Mouse (Mus musculus) intestine, embryonic 16.5 days (tissue): ENCODE measurements around the gene Tenm2. TPM values are rescaled to one million over a fixed set of nuclear protein-coding genes. Genes with fewer than 3 reads are reported as not detected.

Source experiments
- ATAC-seq: fragments of 200-750 bp; cut with Nextera tagmentation; 2 replicates; pipeline ENCODE4 v1.8.0; 2017; ENCODE audit warnings: moderate TSS enrichment, moderate library complexity
- H3K27ac ChIP-seq: fragments of 300-500 bp; sonication (generic); 2 replicates; pipeline ENCODE4 v1.5.1; 2014; ENCODE audit warnings: mild to moderate bottlenecking, low read length
- H3K27me3 ChIP-seq: fragments of 300-500 bp; sonication (generic); replicated peaks from 2 replicates; pipeline ENCODE4 v1.6.1; 2014; ENCODE audit warnings: low read length, control low read depth, mixed read lengths; ENCODE audit not compliant: control insufficient read depth, insufficient read depth
- H3K36me3 ChIP-seq: fragments of 300-500 bp; sonication (generic); 2 replicates; pipeline ENCODE4 v1.6.1; 2014; ENCODE audit warnings: low read length, control low read depth; ENCODE audit not compliant: control insufficient read depth, insufficient read depth
- H3K4me1 ChIP-seq: fragments of 300-500 bp; sonication (generic); 2 replicates; pipeline ENCODE4 v1.6.1; 2014; ENCODE audit warnings: low read length, control low read depth, mixed read lengths; ENCODE audit not compliant: control insufficient read depth, insufficient read depth
- H3K4me2 ChIP-seq: fragments of 300-500 bp; sonication (generic); 2 replicates; pipeline ENCODE4 v1.6.1; 2014; ENCODE audit warnings: low read depth, low read length, control low read depth
- H3K4me3 ChIP-seq: fragments of 300-500 bp; sonication (generic); 2 replicates; pipeline ENCODE4 v1.5.1; 2014; ENCODE audit warnings: mild to moderate bottlenecking, low read length
- H3K9ac ChIP-seq: fragments of 300-500 bp; sonication (generic); 2 replicates; pipeline ENCODE4 v1.6.1; 2014; ENCODE audit warnings: low read depth, low read length
- H3K9me3 ChIP-seq: fragments of 300-500 bp; sonication (generic); 2 replicates; pipeline ENCODE4 v1.6.1; 2016; ENCODE audit warnings: low read length, control low read depth; ENCODE audit not compliant: control insufficient read depth
- WGBS: fragments of 180-500 bp; shearing (Covaris S2); extraction: QIAGEN DNeasy Blood & Tissue Kit; methylation state at CpG from one replicate; pipeline ENCODE4 v1.1.7; 2014; 5-methylcytosine and 5-hydroxymethylcytosine counted together
- polyA plus RNA-seq: library from polyadenylated mRNA; unstranded; fragments of >200 nt; fragmentation: Nextera tagmentation; extraction: Ambion mirVana; gene quantifications from 2 replicates; pipeline ENCODE4 v1.2.1, GENCODE M21; 2015

Gene Tenm2
- polyA plus RNA-seq, 1 experiment from 2014 or later: 0.70 TPM

DNA sequence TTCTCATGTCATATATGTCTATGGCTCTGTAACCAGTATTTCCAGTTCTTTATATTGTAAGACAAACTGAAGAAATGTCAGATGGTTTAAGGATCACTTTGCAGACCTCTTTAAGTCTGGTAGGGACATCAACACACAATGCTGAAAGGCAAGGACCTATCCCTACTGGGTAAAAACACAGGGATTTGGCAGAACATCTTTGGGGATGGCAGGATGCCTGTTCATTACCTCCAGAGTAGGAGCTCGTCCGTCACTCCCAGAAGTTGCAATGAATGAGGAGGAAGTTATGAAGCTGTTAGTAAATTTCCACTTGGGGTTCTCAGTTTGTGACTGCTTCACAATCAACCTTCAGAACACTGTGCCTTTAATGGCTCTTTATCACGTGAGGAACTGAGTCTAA is 939.2 kb downstream of the Tenm2 start:
- no peak overlapping the region for H3K4me2 ChIP-seq
- H3K4me3 ChIP-seq: no peak overlapping the region
- 78% methylated on average over 3 of the region's 3 CpGs for WGBS
- no peaks in the 10 kb centered on the region for H3K4me1 ChIP-seq
- H3K27ac ChIP-seq: no peak overlapping the region
- no peak for ATAC-seq
- no peaks in the 10 kb centered on the region for H3K36me3 ChIP-seq
- no peaks in the 10 kb centered on the region for H3K27me3 ChIP-seq
- no peak overlapping the region for H3K9ac ChIP-seq
- H3K9me3 ChIP-seq: no peaks in the 10 kb centered on the region

DNA sequence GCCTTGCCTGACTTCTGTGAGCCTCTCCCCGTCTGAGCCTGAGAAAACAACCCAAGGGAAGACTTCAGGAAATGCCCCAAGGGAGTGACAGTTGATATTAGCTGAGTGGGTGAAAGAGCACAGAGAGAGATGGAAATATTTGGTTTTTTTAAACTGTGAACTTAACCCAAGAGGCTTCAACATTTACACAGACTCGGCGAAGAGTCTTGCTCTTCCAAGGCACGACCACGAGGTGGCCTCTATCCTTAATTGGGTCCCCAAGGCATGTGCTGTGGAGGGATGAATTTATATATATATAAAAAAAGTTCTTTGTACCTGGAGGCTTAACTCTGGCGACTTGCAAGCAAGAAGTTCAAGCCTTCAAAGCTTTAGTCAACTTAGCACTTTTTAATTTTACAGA is 943.6 kb downstream of the Tenm2 start:
- H3K9me3 ChIP-seq: no peaks in the 10 kb centered on the region
- H3K27me3 ChIP-seq: no peaks in the 10 kb centered on the region
- ATAC-seq: no peak
- H3K9ac ChIP-seq: no peak overlapping the region
- 46% methylated on average over 6 of the region's 6 CpGs for WGBS
- no peaks in the 10 kb centered on the region for H3K4me1 ChIP-seq
- H3K36me3 ChIP-seq: no peaks in the 10 kb centered on the region
- no peak overlapping the region for H3K27ac ChIP-seq
- H3K4me3 ChIP-seq: no peak overlapping the region
- H3K4me2 ChIP-seq: no peak overlapping the region

DNA sequence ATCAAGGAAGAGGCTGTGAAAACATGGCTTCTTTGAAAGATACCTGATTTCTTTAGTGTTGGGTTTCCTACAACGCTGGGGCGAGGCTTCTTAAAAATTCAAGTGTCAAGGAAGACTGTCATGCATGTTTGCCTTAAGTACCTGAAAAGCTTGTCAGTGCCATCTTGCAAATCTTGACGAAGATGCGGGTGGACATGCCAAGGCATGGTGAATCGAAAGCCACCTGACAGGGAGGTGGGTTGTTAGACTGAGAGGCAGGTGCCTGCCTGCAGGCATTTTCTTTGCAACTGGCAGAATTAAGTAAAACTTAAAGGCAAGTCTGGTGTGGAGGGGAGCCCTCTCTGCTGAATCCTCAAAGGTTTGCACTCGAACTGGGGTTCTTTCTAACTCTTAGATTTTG is 949.5 kb downstream of the Tenm2 start:
- no peak for ATAC-seq
- H3K4me3 ChIP-seq: no peak overlapping the region
- H3K36me3 ChIP-seq: no peaks in the 10 kb centered on the region
- H3K27me3 ChIP-seq: no peaks in the 10 kb centered on the region
- no peak overlapping the region for H3K4me2 ChIP-seq
- no peak overlapping the region for H3K27ac ChIP-seq
- 89% methylated on average over 6 of the region's 6 CpGs for WGBS
- H3K9me3 ChIP-seq: no peaks in the 10 kb centered on the region
- H3K9ac ChIP-seq: no peak overlapping the region
- no peaks in the 10 kb centered on the region for H3K4me1 ChIP-seq

DNA sequence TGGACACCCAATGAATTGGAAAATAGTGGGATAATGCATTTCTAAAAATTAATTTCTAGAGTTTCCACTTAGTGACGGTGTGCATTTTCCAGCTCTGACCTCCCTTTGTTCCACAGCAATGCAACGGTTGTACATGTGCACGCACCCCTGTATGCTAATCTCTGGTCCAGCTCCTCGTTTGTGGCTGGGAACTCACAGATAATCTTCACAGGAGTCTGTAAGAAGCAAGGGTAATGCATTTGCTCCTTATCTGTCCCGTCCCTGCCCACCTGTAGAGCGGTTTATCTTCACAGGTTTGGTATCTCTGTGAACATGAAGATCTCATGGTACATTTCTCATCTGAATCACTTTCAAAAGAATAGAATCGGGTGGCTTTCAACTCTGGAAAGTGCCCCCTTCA is 955.2 kb downstream of the Tenm2 start:
- Histone ChIP-seq H3K4me1 (0 out of 2 replicates have a peak, but pooled peaks cover 2% of the 10 kb centered on the region), H3K4me3 (no peak overlapping the region)

DNA sequence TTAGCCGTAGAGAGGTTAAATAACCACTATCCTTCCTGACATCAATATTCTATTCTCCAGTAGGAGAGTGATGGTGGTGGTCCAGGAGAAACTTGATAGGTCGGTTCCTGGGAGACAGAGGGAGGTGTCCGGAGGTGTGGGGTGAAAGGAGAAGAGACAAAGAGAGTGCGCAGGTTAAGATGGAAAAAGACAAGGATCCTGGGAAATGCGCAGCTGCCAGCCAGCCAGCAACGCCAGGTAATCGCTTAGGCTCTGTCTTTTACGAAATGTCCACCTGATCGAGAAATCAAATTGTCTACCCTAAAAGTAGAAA is 957.9 kb downstream of the Tenm2 start:
- Histone ChIP-seq H3K9me3 (no peaks in the 10 kb centered on the region), H3K36me3 (no peaks in the 10 kb centered on the region), H3K27me3 (no peaks in the 10 kb centered on the region), H3K9ac (no peak overlapping the region), H3K4me1 (0 out of 2 replicates have a peak, but pooled peaks cover 2% of the 10 kb centered on the region), H3K4me2 (no peak overlapping the region), H3K27ac (no peak overlapping the region), H3K4me3 (no peak overlapping the region)
- no peak for ATAC-seq
- 84% methylated on average over 9 of the region's 9 CpGs for WGBS

More for the DNA sequence above, 955.2 kb downstream of the Tenm2 start:
- no peaks in the 10 kb centered on the region for H3K36me3 ChIP-seq
- no peak overlapping the region for H3K27ac ChIP-seq
- ATAC-seq: no peak
- H3K4me2 ChIP-seq: no peak overlapping the region
- H3K9ac ChIP-seq: no peak overlapping the region
- H3K9me3 ChIP-seq: no peaks in the 10 kb centered on the region
- no peaks in the 10 kb centered on the region for H3K27me3 ChIP-seq
- WGBS: 80% methylated on average over 7 of the region's 7 CpGs

DNA sequence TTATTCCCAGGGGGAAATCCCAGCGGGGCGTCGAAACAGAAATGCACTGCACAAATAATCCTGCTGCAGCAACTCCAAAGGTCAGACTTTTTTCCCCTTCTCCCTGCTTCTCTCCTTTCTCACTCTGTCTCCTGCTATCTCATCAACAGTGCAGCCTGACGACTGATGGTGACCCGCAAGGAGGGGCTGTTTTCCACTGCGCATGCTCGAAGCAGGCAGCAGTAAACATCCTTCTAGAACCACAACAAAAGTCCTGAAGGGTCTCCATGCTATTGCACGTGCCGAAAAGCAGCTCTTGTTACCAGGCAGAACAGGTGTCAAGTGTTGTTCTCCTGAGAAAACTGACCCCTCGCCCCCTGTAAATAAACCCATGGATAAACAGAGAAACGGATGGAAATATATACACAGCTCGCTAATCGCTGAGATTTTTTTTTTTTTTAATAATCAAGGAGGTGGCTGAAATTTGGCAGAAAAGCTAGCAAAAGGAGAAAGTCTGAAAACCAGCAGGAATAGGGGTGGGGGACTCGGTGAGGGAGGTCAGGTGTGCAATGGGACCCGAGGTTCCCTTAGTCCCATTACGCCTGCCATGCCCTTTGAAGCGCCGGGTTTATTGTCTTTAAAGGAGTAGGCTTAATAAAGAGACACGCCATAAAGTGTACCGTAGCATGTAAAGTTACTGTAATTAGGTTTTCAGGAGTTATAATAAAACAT is 958.4 kb downstream of the Tenm2 start:
- Histone ChIP-seq H3K4me3 (no peak overlapping the region), H3K9me3 (no peaks in the 10 kb centered on the region), H3K4me1 (0 out of 2 replicates have a peak, but pooled peaks cover 2% of the 10 kb centered on the region), H3K9ac (no peak overlapping the region), H3K27ac (no peak overlapping the region), H3K36me3 (no peaks in the 10 kb centered on the region), H3K4me2 (no peak overlapping the region; the same call in 1 of the 2 replicates), H3K27me3 (no peaks in the 10 kb centered on the region)
- ATAC-seq: no peak
- WGBS: 59% methylated on average over 20 of the region's 20 CpGs

DNA sequence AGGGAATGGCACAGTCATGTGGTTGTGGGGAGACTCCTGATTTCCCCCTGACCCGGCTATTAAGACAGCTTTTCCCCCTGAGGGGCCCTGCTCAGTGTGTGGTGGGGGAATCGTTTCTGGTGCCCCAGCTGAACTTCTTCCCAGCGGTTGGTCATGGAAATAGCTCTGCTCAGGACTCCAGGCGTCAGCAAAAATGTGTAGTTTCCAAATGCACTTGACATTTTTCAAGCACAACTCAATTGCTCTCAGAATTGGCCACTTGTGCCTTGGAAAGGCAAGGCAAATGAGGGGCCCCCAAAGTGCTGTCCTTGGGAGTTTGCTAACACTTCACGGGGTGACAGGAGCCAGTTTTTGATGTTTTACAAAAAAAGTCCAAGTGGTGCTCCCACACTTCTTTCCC is 959.7 kb downstream of the Tenm2 start:
- no peak overlapping the region for H3K4me3 ChIP-seq
- H3K4me2 ChIP-seq: no peak overlapping the region
- ATAC-seq: no peak
- no peaks in the 10 kb centered on the region for H3K27me3 ChIP-seq
- 0 out of 2 replicates have a peak, but pooled peaks cover 2% of the 10 kb centered on the region for H3K4me1 ChIP-seq
- H3K9ac ChIP-seq: no peak overlapping the region
- H3K9me3 ChIP-seq: no peaks in the 10 kb centered on the region
- no peak overlapping the region for H3K27ac ChIP-seq
- no peaks in the 10 kb centered on the region for H3K36me3 ChIP-seq
- WGBS: 35% methylated on average over 5 of the region's 5 CpGs

DNA sequence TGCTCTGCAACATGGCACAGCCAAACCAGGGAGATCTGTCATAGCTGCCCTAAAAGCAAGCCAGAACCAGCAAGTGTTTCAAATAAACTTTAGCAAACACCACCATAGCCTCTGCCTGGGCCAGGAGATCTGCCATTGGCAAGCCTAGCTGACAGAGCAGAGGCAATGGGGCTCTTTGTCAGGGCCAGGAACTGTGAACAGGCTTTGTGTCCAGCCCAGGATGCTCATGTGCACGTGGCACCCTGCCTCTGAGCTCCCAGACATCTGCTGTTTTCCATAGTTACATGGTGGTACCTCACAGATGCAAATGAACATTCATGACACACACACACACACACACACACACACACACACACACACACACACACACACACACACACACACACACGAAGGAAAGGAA is 963.6 kb downstream of the Tenm2 start:
- Histone ChIP-seq H3K4me2 (no peak overlapping the region), H3K27me3 (no peaks in the 10 kb centered on the region), H3K4me1 (0 out of 2 replicates have a peak, but pooled peaks cover 2% of the 10 kb centered on the region), H3K36me3 (no peaks in the 10 kb centered on the region), H3K9ac (no peak overlapping the region), H3K27ac (no peak overlapping the region), H3K9me3 (no peaks in the 10 kb centered on the region), H3K4me3 (no peak overlapping the region)
- no peak for ATAC-seq
- WGBS: 61% methylated on average over 2 of the region's 2 CpGs

DNA sequence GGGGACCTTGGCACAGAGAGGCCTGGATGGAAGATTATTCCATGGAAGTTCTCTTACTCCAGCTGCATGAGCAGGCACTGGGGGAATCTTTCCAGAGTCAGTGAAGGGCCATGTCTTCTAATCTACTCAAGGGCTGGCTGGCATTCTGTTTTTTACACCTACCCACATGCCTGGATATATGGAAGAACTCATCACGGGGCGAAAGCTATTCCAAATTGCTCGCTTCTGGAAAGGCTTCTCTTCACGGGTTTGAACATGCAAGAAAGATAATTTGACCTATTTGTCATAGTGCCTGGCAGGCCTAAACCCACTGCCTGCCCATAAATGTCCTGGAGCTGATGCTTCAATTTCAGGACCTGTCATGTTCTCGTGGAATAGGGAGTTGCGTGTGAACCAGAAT is 965.8 kb downstream of the Tenm2 start:
- 90% methylated on average over 6 of the region's 6 CpGs for WGBS
- Histone ChIP-seq H3K36me3 (no peaks in the 10 kb centered on the region), H3K27ac (no peak overlapping the region), H3K9me3 (no peaks in the 10 kb centered on the region), H3K4me2 (no peak overlapping the region), H3K4me1 (no peaks in the 10 kb centered on the region), H3K9ac (no peak overlapping the region), H3K4me3 (no peak overlapping the region), H3K27me3 (no peaks in the 10 kb centered on the region)
- no peak for ATAC-seq
